Mouse (Mus musculus) midbrain, embryonic 14.5 days (tissue): ENCODE measurements around the gene Xrra1. TPM values are rescaled to one million over a fixed set of nuclear protein-coding genes. Genes with fewer than 3 reads are reported as not detected.

ENCODE experiments used
- polyA plus RNA-seq: library from polyadenylated mRNA; unstranded; fragments of >200 nt; fragmentation: Nextera tagmentation; extraction: Ambion mirVana; gene quantifications from 2 replicates; pipeline ENCODE4 v1.2.1, GENCODE M21; 2014

Gene Xrra1
- polyA plus RNA-seq, 1 experiment from 2014 or later: 1.2 TPM

Other genes starting within 250 kb of the Xrra1 start
- gene Tpbgl, start 232.0 kb upstream of the Xrra1 start, polyA plus RNA-seq: 1.2 and 1.6 TPM in 2 replicates
- gene Slco2b1, start 147.8 kb upstream of the Xrra1 start, polyA plus RNA-seq: 2.5 and 4.7 TPM in 2 replicates
- not detected in 2 replicates for gene Olfr520, start 128.8 kb upstream of the Xrra1 start, polyA plus RNA-seq
- gene Olfr521, start 95.6 kb upstream of the Xrra1 start, polyA plus RNA-seq: not detected in 2 replicates
- 1.7 and 1.8 TPM in 2 replicates for gene Neu3, start 30.7 kb upstream of the Xrra1 start, polyA plus RNA-seq
- gene Spcs2, start 4.3 kb downstream of the Xrra1 start, polyA plus RNA-seq: 285 and 286 TPM in 2 replicates
- 6.4 and 6.7 TPM in 2 replicates for gene Rnf169, start 121.3 kb downstream of the Xrra1 start, polyA plus RNA-seq
- gene Chrdl2, start 147.1 kb downstream of the Xrra1 start, polyA plus RNA-seq: not detected in 2 replicates